Mouse (Mus musculus) gastrocnemius, adult 2 months (tissue): Measurements from ENCODE around the gene Slc52a3. TPM values are rescaled to one million over a fixed set of nuclear protein-coding genes. Genes with fewer than 3 reads are reported as not detected.

Source experiments
- DNase-seq: peaks from one replicate; pipeline ENCODE4 v3.0.0; 2022
- H3K27ac ChIP-seq: fragments of 200-600 bp; 2 replicates; pipeline ENCODE4 v1.8.1; 2022; ENCODE audit warnings: mild to moderate bottlenecking
- H3K4me3 ChIP-seq: fragments of 200-600 bp; 2 replicates; pipeline ENCODE4 v1.8.1; 2022; ENCODE audit warnings: mild to moderate bottlenecking, moderate library complexity
- CTCF ChIP-seq: fragments of 200-600 bp; IDR thresholded peaks from 2 replicates; pipeline ENCODE4 v1.8.1; 2022; ENCODE audit warnings: antibody characterized with exemption, mild to moderate bottlenecking, moderate library complexity
- intact Hi-C: fragments of 180-260 bp; cut with DNase I; formaldehyde crosslinking; loops from one replicate; pipeline ENCODE4 v1.15.1; 2025
- total RNA-seq, 2 experiments: library from RNA; stranded (reverse); gene quantifications; 2 replicates each; pipeline ENCODE4 v1.2.3; 2021

Gene Slc52a3
- total RNA-seq, 2 experiments from 2014 or later: 0.69 to 1.6 TPM

DNA sequence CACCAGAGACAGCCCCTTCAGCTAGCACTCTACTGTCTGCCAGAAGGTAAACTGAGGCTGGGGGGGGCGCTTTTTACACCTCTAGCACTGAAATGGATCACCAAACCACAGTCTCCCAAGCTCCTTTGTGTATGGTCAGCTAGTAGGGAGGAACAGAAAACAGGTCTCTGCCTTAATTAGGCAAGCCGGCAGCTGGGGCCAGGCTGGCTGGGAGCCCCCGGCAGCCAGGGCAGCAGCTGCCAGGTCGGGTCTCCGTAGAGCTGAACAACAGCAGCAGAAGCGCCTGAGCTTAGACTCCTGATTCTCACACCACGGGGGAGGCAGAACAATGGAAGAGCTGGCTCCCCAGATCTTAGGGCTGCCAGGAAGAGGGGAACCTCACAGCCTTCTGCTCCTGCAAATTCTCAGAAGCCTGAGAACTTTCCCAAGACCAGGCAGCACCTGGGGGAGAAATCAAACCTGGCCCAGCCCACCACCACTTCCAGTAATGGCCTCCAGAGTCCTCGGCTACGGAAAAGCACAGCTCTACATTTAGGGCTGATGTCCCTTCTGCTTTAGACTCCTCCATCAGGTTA, 29.0 kb upstream of the Slc52a3 start:
- intact Hi-C loops: no loop called here
- TF ChIP-seq CTCF: no peak
- no peak overlapping the region for H3K4me3 ChIP-seq
- peak overlapping the region; percentile 35 for H3K27ac ChIP-seq
- DNase-seq: no peak

DNA sequence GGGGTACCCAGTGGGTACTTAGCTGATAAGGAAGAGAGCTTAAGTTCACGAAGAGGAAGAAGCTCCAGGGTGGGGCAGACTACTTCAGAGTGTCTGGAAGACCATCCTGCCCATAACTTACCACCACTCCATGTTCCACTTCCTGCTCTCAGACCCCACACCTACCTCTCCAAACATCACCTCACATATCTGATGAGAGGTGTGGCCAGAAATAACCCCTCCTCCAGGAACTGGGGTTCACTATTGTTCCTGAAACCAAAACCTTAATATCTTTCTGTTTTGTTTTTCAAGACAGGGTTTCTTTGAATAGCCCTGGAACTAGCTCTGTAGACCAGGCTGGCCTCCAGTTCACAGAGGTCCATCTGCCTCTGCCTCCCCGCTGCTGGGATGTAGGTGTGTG, 28.5 kb upstream of the Slc52a3 start:
- Histone ChIP-seq H3K4me3 (no peak overlapping the region), H3K27ac (peak overlapping the region; percentile 35)
- intact Hi-C loops: no loop called here
- TF ChIP-seq CTCF: no peak
- peak; percentile 9 for DNase-seq

DNA sequence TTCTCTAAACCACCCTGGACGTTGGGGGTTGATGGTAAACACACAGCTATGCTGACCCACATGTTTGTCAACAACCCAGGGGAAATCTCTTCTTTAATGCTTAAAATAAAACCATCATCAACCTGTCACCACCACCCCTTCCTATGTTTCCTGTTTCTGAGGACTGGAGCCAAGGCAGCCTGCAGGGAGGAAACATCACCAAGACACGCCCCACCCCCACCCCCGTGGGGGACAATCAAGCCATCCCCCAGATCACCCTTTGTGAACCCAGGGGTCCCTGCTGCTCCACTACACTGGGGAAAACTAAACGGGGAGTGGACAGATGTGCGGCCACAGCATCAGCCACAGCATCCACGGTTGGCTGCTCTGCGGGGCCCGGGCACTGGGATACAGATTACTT, 27.9 kb upstream of the Slc52a3 start:
- TF ChIP-seq CTCF: no peak
- intact Hi-C loops: no loop called here
- Histone ChIP-seq H3K27ac (peak overlapping the region; percentile 43; the same call in 1 of the 2 replicates), H3K4me3 (no peak overlapping the region)
- DNase-seq: peak; percentile 22

DNA sequence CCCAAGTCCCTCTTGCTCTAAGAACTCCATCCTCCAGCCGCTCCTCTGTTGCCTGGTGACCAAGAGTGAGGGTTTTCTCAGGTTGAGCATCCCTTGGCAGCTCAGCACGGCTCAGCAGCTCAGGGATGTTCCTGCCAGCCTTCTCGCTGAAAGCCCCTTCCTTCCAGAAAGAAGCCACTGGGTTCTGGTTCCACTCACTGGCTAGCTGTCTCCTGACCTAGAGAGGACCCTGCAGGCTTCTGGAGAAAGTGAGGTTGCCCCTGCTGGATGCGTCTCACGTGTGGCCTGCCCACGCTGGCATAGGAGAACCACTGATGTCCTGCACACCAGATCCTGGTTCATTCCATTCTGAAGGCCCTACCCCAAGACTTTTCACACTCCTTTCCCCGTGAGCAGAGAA, 27.3 kb upstream of the Slc52a3 start:
- Histone ChIP-seq H3K27ac (peak overlapping the region; percentile 43), H3K4me3 (no peak overlapping the region; the same call in 1 of the 2 replicates)
- no peak for TF ChIP-seq CTCF
- peak; percentile 17 for DNase-seq
- intact Hi-C loops: no loop called here

DNA sequence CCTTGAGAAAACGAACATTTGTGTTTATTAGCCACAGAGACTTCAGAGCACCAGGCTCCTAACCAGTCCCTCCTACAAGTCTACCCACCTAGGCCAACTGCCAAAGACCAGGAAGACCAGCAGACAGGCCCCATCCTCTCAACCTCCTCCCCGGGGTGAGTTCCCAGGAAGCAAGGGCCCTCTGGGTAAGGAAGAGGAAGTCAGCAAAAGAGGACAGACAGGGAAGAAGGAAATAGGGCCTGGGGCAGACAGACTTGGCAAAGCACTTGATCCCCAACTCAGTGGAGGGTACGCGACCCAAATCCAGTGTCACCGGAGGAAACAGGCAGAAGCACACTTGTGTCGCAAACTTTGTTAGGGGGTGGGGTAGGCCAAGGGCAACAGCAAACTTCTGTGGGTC, 26.9 kb upstream of the Slc52a3 start:
- no peak for TF ChIP-seq CTCF
- Histone ChIP-seq H3K4me3 (peak overlapping the region; percentile 59; the same call in 1 of the 2 replicates), H3K27ac (peak overlapping the region; percentile 43)
- no peak for DNase-seq
- intact Hi-C loops: no loop called here

DNA sequence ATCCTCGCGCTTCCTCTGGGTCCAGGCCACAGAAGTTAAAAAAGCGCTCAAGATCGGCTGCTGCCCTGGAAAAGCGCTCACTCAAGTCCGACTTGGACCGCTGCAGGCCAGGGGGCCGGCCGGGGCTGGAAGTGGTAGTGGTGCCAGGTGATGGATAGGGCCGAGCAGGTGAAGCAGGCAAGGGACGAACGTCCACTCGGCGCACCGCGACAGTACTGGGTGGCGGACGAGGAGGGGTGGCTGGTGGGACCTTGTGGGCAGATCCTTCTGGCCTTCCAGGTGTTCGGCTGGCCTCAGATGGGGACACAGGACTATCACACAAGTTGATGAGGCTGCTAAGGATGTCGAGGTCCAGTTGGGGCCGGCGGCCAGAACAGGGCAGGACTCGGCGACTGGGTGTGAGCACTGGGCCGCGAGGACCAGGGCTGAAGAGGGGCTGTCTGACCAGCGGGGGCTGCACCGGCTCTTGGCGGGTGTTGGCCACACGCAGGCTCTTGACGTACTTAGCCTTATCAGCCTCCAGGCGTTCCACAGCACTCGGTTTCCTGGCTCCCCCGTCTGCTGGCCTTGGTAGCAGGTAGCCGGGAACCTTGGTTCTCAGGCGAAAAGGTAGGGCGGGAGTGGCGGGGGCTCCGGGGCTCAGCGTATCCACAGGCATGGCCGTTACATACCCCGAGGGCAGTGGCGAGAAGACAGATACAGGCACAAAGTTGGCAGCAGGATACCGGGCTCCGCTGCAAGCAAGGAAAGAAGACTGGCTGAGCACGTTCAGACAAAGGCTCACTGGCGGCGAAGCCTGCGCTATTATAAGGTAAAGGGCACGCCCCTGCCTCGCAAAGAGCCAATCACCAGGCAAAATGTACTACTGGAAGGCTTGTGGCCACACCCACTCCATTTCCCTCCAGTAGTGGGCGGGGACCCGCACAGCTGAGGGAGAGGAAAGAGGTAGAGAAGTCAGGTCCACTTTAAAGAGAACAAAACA, 25.8 kb upstream of the Slc52a3 start:
- peak overlapping the region; percentile 59 for H3K4me3 ChIP-seq
- DNase-seq: peak; percentile 74
- intact Hi-C loops: no loop called here
- peak overlapping the region; percentile 43 for H3K27ac ChIP-seq
- TF ChIP-seq CTCF: no peak

DNA sequence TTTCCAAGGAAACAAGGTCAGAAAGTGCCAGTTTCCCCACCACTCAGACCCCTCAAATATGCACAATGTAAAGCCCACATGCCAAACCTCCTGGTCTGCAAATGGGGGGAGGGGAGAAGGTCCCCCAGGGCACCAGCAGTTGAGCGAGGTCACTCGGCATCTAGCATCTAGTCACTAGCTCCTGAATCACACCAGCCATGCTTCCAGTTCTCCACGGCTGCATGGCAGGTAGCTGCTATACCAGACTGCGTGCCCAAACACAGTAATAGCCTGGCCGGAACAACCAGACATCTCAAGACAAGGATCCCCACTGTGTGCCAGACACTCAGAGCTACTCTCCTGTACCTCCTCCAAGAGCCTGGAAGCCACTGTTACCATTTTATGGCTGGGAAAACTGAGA, 24.6 kb upstream of the Slc52a3 start:
- no peak for TF ChIP-seq CTCF
- intact Hi-C loops: no loop called here

DNA sequence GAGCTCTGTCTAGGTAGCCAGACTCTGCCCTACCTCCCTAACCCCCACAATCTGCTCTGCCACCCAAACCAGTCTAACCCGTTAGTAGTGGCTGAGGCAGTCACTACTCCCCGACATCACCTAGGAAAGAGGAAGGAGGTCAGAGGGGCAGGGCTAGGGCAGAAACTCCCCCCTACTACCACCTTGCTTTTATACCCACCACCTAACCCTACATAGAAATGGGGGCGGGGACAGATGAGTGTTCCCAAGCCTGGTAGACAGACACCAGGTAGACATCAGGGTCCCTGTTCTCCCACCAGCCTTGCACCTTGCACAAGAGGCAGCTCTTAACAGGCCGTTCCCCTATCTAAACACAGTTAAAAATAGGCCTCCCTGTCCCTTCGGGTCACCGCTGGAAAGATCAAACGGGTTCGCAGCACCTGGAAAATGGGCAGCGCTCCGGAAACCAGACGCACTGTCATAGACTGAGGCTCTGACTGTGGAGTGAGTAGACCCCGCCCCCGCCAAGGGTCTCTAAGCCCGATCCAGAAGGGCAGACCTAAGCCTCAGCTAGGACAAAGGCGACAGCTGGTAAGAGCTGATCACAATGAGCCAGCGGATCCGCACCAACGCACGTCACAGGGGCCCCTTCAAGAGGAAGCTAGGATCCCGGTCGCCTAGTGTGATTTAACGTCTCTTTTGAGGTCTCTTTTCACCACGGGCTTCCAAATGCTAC, 23.3 kb upstream of the Slc52a3 start:
- intact Hi-C loops: no loop called here
- peak; percentile 56 for DNase-seq
- TF ChIP-seq CTCF: no peak
- H3K27ac ChIP-seq: peak overlapping the region; percentile 67
- peak overlapping the region; percentile 65 for H3K4me3 ChIP-seq

More for the DNA sequence above, 24.6 kb upstream of the Slc52a3 start:
- no peak overlapping the region; the same call in 1 of the 2 replicates for H3K27ac ChIP-seq
- DNase-seq: no peak
- no peak overlapping the region for H3K4me3 ChIP-seq

DNA sequence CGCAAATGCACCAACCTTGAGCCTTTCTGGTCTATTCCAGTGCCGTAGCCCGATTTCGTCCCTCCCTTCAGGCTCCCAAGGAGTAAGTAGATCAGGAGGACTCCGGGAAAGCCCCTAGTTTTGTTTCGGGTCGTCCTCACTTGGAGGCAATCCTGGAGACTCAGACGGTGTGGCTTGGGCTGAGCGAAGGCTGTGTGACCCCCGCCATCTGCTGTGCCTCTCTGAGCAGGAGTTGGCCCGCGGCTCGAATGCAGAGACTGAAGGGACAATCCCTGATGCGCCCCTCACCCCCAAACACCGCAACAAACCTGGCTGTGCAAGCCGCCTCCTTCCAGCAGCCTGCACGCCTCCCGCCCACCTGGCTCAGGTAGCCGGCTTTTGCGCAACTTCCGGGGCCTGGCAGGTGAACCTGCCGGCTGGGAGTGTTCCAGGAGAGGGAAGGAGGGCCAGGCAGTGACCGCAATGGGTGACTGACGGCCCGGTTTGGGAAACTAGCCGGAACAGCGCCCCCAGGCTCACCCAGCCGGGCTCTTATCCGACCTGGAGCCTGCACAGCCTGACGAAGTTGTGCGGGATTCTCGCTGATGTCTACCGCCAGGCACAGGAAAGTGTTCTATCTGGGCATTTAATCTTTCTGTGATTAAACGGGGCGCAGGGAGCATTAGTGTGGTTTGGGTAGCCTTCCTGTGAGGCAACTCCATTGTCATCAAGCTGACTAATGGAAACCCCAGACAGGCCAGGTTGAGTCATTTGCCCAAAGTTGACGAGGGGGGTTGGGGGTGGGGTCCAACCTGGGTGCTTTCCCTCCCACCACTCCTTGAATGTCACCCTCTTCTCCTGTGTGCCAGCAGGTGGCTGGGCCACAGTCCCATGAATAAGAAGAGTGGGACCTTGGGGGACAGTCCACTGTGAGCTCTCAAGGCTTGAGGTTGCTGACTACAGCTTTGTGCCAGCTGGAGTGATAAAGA, 22.4 kb upstream of the Slc52a3 start:
- Histone ChIP-seq H3K4me3 (peak overlapping the region; percentile 65), H3K27ac (peak overlapping the region; percentile 67)
- DNase-seq: peak; percentile 36
- intact Hi-C loops: no loop called here
- TF ChIP-seq CTCF: peak; percentile 21; the same call in 1 of the 2 replicates

DNA sequence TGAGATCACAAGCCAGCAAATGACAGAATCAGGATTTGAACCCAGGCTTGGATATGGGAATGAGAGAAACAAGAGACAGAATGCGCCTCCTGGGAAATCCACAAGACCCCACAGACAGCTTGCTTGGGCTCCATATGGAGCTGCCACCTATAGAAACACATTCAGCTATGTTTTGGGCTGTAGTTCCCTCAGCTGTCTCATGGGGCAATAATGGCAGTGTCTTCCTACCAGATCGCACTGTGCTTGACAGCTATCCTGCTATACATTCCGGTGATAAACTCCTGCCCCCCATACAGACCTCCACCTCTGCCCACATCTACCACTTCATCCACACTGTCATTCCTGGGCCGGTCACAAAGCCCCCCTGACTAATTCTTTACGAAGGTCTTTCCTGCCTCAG, 21.0 kb upstream of the Slc52a3 start:
- peak; percentile 7 for DNase-seq
- intact Hi-C loops: no loop called here
- Histone ChIP-seq H3K27ac (no peak overlapping the region), H3K4me3 (no peak overlapping the region)
- TF ChIP-seq CTCF: peak; percentile 6; the same call in 1 of the 2 replicates

DNA sequence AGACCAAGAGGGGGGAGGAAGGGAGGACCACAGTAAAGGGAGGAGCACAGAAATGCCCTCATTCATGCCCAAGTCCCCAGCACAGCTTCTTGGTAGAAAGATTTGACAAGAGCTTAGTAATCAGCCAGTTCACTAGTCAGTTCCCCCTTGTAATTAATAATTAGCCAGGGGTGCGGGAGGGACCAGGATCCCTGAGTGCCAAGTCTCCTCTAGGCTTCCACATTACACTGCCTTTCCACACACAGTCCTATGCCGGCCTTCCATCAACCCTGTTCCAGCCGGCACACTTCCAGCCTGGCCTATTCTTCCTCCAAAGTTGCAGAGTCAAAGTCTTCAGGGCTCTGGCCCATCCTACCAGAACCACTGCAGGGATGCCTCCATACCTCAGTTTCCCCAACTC, 20.2 kb upstream of the Slc52a3 start:
- DNase-seq: peak; percentile 15
- no peak for TF ChIP-seq CTCF
- intact Hi-C loops: no loop called here
- Histone ChIP-seq H3K4me3 (no peak overlapping the region), H3K27ac (no peak overlapping the region)
